Mouse (Mus musculus): ENCODE data around the gene Zpr1. TPM values are rescaled to one million over a fixed set of nuclear protein-coding genes. Genes with fewer than 3 reads are reported as not detected.
A peak's percentile ranks its signal among the peaks of the same experiment; 100 is the strongest.

Zpr1 gene
- polyA plus RNA-seq, 1 experiment from 2014 or later: 63.2 TPM

DNA sequence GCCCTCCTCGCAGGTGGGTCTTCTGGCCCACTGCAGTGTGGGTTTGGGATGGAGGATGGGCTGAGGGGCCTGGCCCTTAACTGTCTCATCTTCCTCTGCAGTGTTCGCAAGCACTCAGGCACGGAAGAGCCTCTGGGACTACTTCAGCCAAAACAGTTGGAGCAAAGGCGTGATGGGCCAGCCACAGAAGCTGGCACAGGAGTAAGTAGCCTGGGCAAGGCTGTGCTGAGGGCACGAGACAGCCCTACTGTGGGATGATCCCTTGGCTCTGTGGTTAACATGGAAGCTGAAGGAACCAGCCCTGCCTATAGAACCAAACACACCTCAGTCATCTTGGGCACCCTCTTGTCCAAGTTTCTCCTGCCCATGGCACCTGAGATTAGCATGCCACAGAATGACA, 3.7 kb upstream of the Zpr1 start:
- Histone ChIP-seq H3K9ac (replicated peaks) (no peak overlapping the region), H3K27me3 (peaks cover 52% of the 10 kb centered on the region), H3K4me3 (no peak overlapping the region), H3K9me3 (no peaks in the 10 kb centered on the region), H3K4me2 (replicated peaks) (no peak overlapping the region), H3K4me1 (peaks cover 7% of the 10 kb centered on the region), H3K27ac (replicated peaks) (no peak overlapping the region), H3K36me3 (no peaks in the 10 kb centered on the region)
- no peak for ATAC-seq (ENCODE audit: low FRiP score, low read depth)
- WGBS: 79% methylated on average over 5 of the region's 5 CpGs

DNA sequence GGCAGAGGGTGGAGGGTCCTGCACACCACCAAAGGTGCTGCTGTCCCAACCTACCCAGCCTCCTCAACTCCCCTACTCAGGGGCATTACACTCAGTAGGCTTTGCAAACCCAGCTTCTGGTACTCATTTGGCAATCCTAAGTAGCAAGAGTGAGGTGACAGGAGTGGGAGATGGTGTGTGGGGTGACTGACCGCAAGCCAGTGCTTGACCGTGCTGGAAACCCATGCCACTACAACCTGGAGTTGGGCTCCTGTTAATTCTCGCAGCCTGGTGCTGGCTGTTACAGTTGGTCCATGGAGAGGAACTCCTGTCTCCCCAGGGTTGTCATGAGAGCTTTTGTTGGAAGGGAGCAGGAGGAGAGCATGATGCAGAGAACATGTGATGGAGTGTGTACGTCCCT, 2.1 kb upstream of the Zpr1 start:
- no peak for ATAC-seq (ENCODE audit: low FRiP score, low read depth)
- no peak overlapping the region for H3K9ac ChIP-seq (replicated peaks)
- no peak overlapping the region for H3K27ac ChIP-seq (replicated peaks)
- no peak overlapping the region for H3K4me3 ChIP-seq
- H3K27me3 ChIP-seq: peaks cover 48% of the 10 kb centered on the region
- peaks cover 10% of the 10 kb centered on the region for H3K4me1 ChIP-seq
- peaks cover 8% of the 10 kb centered on the region for H3K36me3 ChIP-seq
- no peaks in the 10 kb centered on the region for H3K9me3 ChIP-seq
- WGBS: 94% methylated on average over 4 of the region's 4 CpGs
- H3K4me2 ChIP-seq (replicated peaks): no peak overlapping the region

- H3K4me2 ChIP-seq (replicated peaks): no peak overlapping the region
- ATAC-seq (ENCODE audit: low FRiP score, low read depth): no peak
- H3K9me3 ChIP-seq: no peaks in the 10 kb centered on the region
- H3K4me3 ChIP-seq: no peak overlapping the region
- H3K27me3 ChIP-seq: peaks cover 45% of the 10 kb centered on the region
- no peak overlapping the region for H3K27ac ChIP-seq (replicated peaks)
- H3K4me1 ChIP-seq: peaks cover 10% of the 10 kb centered on the region
- 83% methylated on average over 9 of the region's 9 CpGs for WGBS
- no peak overlapping the region for H3K9ac ChIP-seq (replicated peaks)
- peaks cover 21% of the 10 kb centered on the region for H3K36me3 ChIP-seq
Measured at GRCm38 (mm10) chr9:46272070-46272469, 794 bp upstream of the Zpr1 start.

DNA sequence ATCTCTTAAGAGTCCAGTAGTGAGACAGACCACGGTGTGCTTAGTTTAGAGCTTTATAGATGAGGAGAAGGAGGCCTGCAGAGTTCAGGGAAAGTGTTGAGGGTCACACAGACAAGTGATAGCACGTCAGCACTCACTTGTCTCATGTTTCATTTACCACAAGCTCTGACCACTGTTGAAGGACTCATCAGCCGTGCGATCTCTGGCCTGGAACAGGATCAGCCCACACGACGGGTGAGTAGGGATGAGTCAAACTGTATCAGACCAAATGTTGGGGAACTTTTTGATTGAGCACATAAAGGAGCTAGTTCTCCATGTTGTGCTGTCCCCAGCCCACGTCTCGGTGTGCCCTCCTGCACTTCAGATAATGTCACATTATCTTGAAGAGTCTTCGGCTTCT, 1.6 kb downstream of the Zpr1 start:
- ATAC-seq (ENCODE audit: low FRiP score, low read depth): no peak
- Histone ChIP-seq H3K27me3 (peaks cover 22% of the 10 kb centered on the region), H3K9ac (replicated peaks) (no peak overlapping the region), H3K27ac (replicated peaks) (no peak overlapping the region), H3K36me3 (peaks cover 39% of the 10 kb centered on the region), H3K9me3 (no peaks in the 10 kb centered on the region), H3K4me2 (replicated peaks) (no peak overlapping the region), H3K4me3 (no peak overlapping the region), H3K4me1 (peaks cover 10% of the 10 kb centered on the region)
- 92% methylated on average over 9 of the region's 9 CpGs for WGBS

- H3K4me3 ChIP-seq: peak within 1 kb of the TSS; percentile 94
- peaks cover 53% of the 10 kb centered on the region for H3K36me3 ChIP-seq
- H3K27ac ChIP-seq (replicated peaks): peak within 1 kb of the TSS; percentile 85
- peaks cover 11% of the 10 kb centered on the region for H3K4me1 ChIP-seq
- ATAC-seq (ENCODE audit: low FRiP score, low read depth): peak; percentile 89
- WGBS: under 1% methylated on average over 55 of the region's 55 CpGs
- H3K27me3 ChIP-seq: no peaks in the 10 kb centered on the region
- H3K9me3 ChIP-seq: no peaks in the 10 kb centered on the region
- peak within 1 kb of the TSS; percentile 92 for H3K9ac ChIP-seq (replicated peaks)
- H3K4me2 ChIP-seq (replicated peaks): peak within 1 kb of the TSS; percentile 65
Measured at GRCm38 (mm10) chr9:46282631-46283436, 10.0 kb downstream of the Zpr1 start, which contains the start of gene Bud13. Bud13 (plus strand) TSS chr9:46283008.

- ATAC-seq (ENCODE audit: low FRiP score, low read depth): no peak
- Histone ChIP-seq H3K27ac (replicated peaks) (no peak overlapping the region), H3K4me3 (no peak overlapping the region), H3K36me3 (peaks cover 58% of the 10 kb centered on the region), H3K9ac (replicated peaks) (no peak overlapping the region), H3K27me3 (no peaks in the 10 kb centered on the region), H3K4me1 (no peaks in the 10 kb centered on the region), H3K9me3 (no peaks in the 10 kb centered on the region), H3K4me2 (replicated peaks) (no peak overlapping the region)
- WGBS: 88% methylated on average over 4 of the region's 4 CpGs
Measured at GRCm38 (mm10) chr9:46298381-46298780, 25.5 kb downstream of the Zpr1 start.

- Histone ChIP-seq H3K4me2 (replicated peaks) (no peak overlapping the region), H3K27ac (replicated peaks) (no peak overlapping the region), H3K36me3 (peaks cover 26% of the 10 kb centered on the region), H3K27me3 (peaks cover 5% of the 10 kb centered on the region; the same call in 1 of the 2 replicates), H3K9ac (replicated peaks) (no peak overlapping the region), H3K4me3 (no peak overlapping the region), H3K4me1 (no peaks in the 10 kb centered on the region), H3K9me3 (no peaks in the 10 kb centered on the region)
- 23% methylated on average over 2 of the region's 2 CpGs for WGBS
- no peak for ATAC-seq (ENCODE audit: low FRiP score, low read depth)
Measured at GRCm38 (mm10) chr9:46302142-46302541, 29.3 kb downstream of the Zpr1 start.

GRCm38 (mm10) chr9:46309121-46309520, 36.3 kb downstream of the Zpr1 start:
- ATAC-seq (ENCODE audit: low FRiP score, low read depth): no peak
- H3K9ac ChIP-seq (replicated peaks): no peak overlapping the region
- no peak overlapping the region for H3K4me3 ChIP-seq
- no peak overlapping the region for H3K4me2 ChIP-seq (replicated peaks)
- H3K9me3 ChIP-seq: no peaks in the 10 kb centered on the region
- H3K27ac ChIP-seq (replicated peaks): peak overlapping the region; percentile 20; the same call in 1 of the 2 replicates
- no peaks in the 10 kb centered on the region for H3K36me3 ChIP-seq
- peaks cover 4% of the 10 kb centered on the region for H3K4me1 ChIP-seq
- 12% methylated on average over 7 of the region's 7 CpGs for WGBS
- H3K27me3 ChIP-seq: peaks cover 14% of the 10 kb centered on the region

GRCm38 (mm10) chr9:46314507-46314906, 41.6 kb downstream of the Zpr1 start:
- Histone ChIP-seq H3K9me3 (0 out of 2 replicates have a peak, but pooled peaks cover 1% of the 10 kb centered on the region), H3K4me2 (replicated peaks) (no peak overlapping the region), H3K4me3 (no peak overlapping the region)

GRCm38 (mm10) chr9:46314921-46315320, 42.1 kb downstream of the Zpr1 start:
- Histone ChIP-seq H3K4me3 (no peak overlapping the region), H3K36me3 (no peaks in the 10 kb centered on the region), H3K27me3 (no peaks in the 10 kb centered on the region; the same call in 1 of the 2 replicates), H3K4me2 (replicated peaks) (no peak overlapping the region), H3K4me1 (peaks cover 29% of the 10 kb centered on the region), H3K9ac (replicated peaks) (no peak overlapping the region), H3K27ac (replicated peaks) (no peak overlapping the region), H3K9me3 (0 out of 2 replicates have a peak, but pooled peaks cover 4% of the 10 kb centered on the region)
- 51% methylated on average over 2 of the region's 2 CpGs for WGBS
- ATAC-seq (ENCODE audit: low FRiP score, low read depth): 0 out of 2 replicates have a peak, but pooled peaks have one; percentile 5

More at GRCm38 (mm10) chr9:46314507-46314906, 41.6 kb downstream of the Zpr1 start:
- 0 out of 2 replicates have a peak, but pooled peaks have one; percentile 19 for ATAC-seq (ENCODE audit: low FRiP score, low read depth)
- Histone ChIP-seq H3K9ac (replicated peaks) (no peak overlapping the region), H3K27me3 (no peaks in the 10 kb centered on the region; the same call in 1 of the 2 replicates), H3K4me1 (peaks cover 29% of the 10 kb centered on the region), H3K36me3 (no peaks in the 10 kb centered on the region), H3K27ac (replicated peaks) (no peak overlapping the region)
- 0% methylated on average over 4 of the region's 4 CpGs for WGBS

DNA sequence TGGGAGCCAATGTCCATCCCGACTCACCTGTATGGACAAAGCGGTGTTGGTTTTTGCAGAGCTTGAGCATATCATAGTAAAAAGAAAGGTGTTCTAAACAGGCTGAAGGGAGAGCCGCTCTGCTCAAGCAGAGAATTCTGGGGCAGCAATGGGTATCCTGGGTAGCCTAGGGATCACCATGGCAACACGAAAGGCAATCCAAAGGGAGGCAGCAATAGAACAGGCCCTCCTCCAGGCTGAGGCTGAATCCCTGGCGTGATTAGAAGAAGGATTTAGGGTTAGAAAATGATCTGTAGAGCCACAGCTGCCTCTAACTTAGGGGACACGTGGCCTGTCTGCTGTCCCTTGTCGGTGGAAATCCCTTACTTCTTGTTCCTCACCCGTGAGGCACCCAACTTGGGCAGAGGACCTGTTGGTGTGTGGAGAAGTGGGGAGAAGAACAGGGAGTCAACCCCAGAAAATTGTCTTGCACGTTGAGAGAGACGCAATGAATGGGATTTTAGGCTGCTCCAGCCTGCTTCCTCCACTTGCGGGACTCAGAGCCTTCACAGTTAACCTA, 43.0 kb downstream of the Zpr1 start:
- H3K27ac ChIP-seq (replicated peaks): peak overlapping the region; percentile 61
- 0 out of 2 replicates have a peak, but pooled peaks cover 7% of the 10 kb centered on the region for H3K9me3 ChIP-seq
- H3K27me3 ChIP-seq: no peaks in the 10 kb centered on the region; the same call in 1 of the 2 replicates
- peaks cover 29% of the 10 kb centered on the region for H3K4me1 ChIP-seq
- peak; percentile 66 for ATAC-seq (ENCODE audit: low FRiP score, low read depth)
- WGBS: 19% methylated on average over 11 of the region's 11 CpGs
- no peak overlapping the region for H3K4me3 ChIP-seq
- H3K36me3 ChIP-seq: no peaks in the 10 kb centered on the region
- peak overlapping the region; percentile 24; the same call in 1 of the 2 replicates for H3K9ac ChIP-seq (replicated peaks)
- H3K4me2 ChIP-seq (replicated peaks): peak overlapping the region; percentile 19

GRCm38 (mm10) chr9:46316388-46316787, 43.5 kb downstream of the Zpr1 start:
- 13% methylated on average over 5 of the region's 5 CpGs for WGBS
- Histone ChIP-seq H3K4me2 (replicated peaks) (peak overlapping the region; percentile 19), H3K4me3 (no peak overlapping the region), H3K9ac (replicated peaks) (no peak overlapping the region), H3K4me1 (peaks cover 29% of the 10 kb centered on the region), H3K27me3 (no peaks in the 10 kb centered on the region), H3K9me3 (0 out of 2 replicates have a peak, but pooled peaks cover 7% of the 10 kb centered on the region), H3K36me3 (no peaks in the 10 kb centered on the region), H3K27ac (replicated peaks) (peak overlapping the region; percentile 61)
- ATAC-seq (ENCODE audit: low FRiP score, low read depth): no peak

All from midbrain, embryonic 12.5 days (tissue).